Mouse (Mus musculus) erythroblast, embryonic 14.5 days (primary cell): Measurements from ENCODE around the gene Sh3gl1. TPM values are rescaled to one million over a fixed set of nuclear protein-coding genes. Genes with fewer than 3 reads are reported as not detected.

ENCODE experiments used
- H3K27me3 ChIP-seq: 2 replicates; pipeline ENCODE4 v1.6.1; 2012; ENCODE audit warnings: inconsistent platforms; ENCODE audit not compliant: control insufficient read depth
- H3K36me3 ChIP-seq: 2 replicates; pipeline ENCODE4 v1.6.1; 2012; ENCODE audit warnings: mild to moderate bottlenecking, inconsistent platforms; ENCODE audit not compliant: control insufficient read depth
- H3K4me1 ChIP-seq: 2 replicates; pipeline ENCODE4 v1.6.1; 2012; ENCODE audit warnings: inconsistent platforms; ENCODE audit not compliant: control insufficient read depth
- H3K4me3 ChIP-seq: replicated peaks from 2 replicates; pipeline ENCODE3; 2012; ENCODE audit warnings: moderate library complexity, mild to moderate bottlenecking, inconsistent platforms
- H3K9me3 ChIP-seq: 2 replicates; pipeline ENCODE4 v1.6.1; 2012; ENCODE audit warnings: low read length, inconsistent platforms, mixed read lengths; ENCODE audit not compliant: control insufficient read depth
- GATA1 ChIP-seq: IDR thresholded peaks from 2 replicates; pipeline ENCODE4 v1.6.1; 2012; ENCODE audit warnings: low read length, inconsistent platforms, mixed read lengths
- TAL1 ChIP-seq: IDR thresholded peaks from 3 replicates; pipeline ENCODE4 v1.6.1; 2012; ENCODE audit warnings: low read length, inconsistent platforms, mixed read lengths
- polyA plus RNA-seq: library from polyadenylated mRNA; stranded (reverse); fragments of >175 nt; gene quantifications from 2 replicates; pipeline ENCODE4 v1.2.3, GENCODE M21; 2012

Gene Sh3gl1
- polyA plus RNA-seq, 1 experiment, result 5.9 TPM

DNA sequence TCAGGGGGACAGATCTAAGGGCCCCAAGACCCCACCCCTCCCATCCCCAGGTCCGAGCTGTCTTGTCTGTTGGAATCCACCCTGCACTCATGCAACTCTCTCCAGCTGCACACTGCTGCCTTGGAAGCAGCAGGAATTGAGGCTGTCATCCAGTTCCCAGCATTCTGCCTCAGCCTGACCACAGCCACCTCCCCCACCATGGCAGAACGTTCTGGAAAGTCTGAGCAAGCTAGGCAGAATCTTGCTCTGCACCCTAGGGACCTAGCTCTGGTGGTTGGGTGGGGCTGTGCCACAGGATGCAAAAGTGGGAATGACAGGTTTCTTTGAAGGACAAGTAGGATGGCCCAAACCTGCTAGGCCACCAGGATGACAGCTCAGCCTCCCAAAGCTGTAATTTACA is 12.0 kb downstream of the Sh3gl1 start:
- Histone ChIP-seq H3K4me1 (peaks cover 20% of the 10 kb centered on the region), H3K27me3 (no peaks in the 10 kb centered on the region), H3K9me3 (no peaks in the 10 kb centered on the region), H3K4me3 (no peak overlapping the region), H3K36me3 (peaks cover 96% of the 10 kb centered on the region)
- TF ChIP-seq GATA1 (no peak), TAL1 (no peak)

- H3K4me3 ChIP-seq, result no peak overlapping the region
- H3K36me3 ChIP-seq, result peaks cover 96% of the 10 kb centered on the region
- no peaks in the 10 kb centered on the region for H3K27me3 ChIP-seq
- peaks cover 19% of the 10 kb centered on the region for H3K4me1 ChIP-seq
- no peaks in the 10 kb centered on the region for H3K9me3 ChIP-seq
- TF ChIP-seq GATA1 (no peak), TAL1 (no peak)
Observed at GRCm38 (mm10) chr17:56023386-56023785, 13.0 kb downstream of the Sh3gl1 start.

DNA sequence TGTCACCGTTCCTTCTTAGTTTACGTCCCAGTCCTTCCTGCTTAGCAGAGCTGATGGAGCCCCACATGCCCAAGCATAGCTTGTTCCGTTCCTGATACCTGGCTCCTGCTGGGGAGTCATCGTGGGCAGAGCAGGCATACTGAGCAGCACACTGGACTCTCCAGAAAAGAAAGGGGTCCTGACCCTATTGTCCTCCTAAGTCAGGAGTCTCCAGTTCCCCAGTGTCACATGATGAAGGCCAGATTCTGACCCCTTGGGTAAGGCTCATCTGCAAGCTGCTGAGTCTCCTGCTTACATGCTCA is 13.5 kb downstream of the Sh3gl1 start:
- TF ChIP-seq GATA1 (no peak), TAL1 (no peak)

GRCm38 (mm10) chr17:56022131-56022988 is 14.1 kb downstream of the Sh3gl1 start:
- no peak for TF ChIP-seq GATA1
- no peak for TF ChIP-seq TAL1
- Histone ChIP-seq H3K36me3 (peaks cover 96% of the 10 kb centered on the region), H3K27me3 (no peaks in the 10 kb centered on the region), H3K9me3 (no peaks in the 10 kb centered on the region), H3K4me3 (no peak overlapping the region), H3K4me1 (peaks cover 16% of the 10 kb centered on the region)

More for the DNA sequence above, 13.5 kb downstream of the Sh3gl1 start:
- no peak overlapping the region for H3K4me3 ChIP-seq
- no peaks in the 10 kb centered on the region for H3K27me3 ChIP-seq
- peaks cover 19% of the 10 kb centered on the region for H3K4me1 ChIP-seq
- peaks cover 96% of the 10 kb centered on the region for H3K36me3 ChIP-seq
- no peaks in the 10 kb centered on the region for H3K9me3 ChIP-seq

DNA sequence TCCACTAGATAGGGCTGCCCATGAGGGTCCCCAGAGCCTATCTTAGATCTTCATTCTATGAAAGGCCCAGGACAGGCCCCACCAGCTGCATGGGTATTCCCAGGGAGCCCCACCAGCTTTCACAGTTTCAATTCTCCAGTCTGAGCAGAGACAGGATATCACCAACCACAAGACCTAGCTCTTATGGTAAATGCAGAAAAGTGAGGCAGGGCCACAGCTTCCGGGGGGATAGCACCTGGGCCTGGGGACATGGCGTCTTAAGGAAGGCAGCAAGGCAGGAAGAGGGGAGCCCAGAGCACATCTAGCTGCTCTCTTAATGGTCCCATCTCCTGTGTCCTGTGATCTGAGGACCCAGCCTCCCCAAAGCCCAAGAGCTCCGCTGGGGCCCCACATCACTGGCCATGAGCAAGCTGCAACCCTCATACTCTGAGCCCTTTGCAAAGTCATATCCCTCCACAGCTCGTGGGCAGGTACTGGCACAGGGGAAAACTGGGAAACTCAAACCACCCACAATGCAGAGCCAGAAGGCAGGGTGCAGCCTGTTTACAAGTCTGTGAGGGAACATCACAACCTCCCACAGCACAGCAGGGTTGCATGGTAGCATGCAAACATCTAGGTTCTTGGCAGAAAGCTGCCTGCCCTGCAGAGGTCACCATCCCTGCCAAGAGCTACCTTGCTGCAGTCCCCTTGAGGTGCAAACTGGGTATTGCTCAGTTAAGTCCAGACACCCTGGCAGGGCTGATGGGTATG is 15.1 kb downstream of the Sh3gl1 start:
- H3K4me1 ChIP-seq, result peaks cover 15% of the 10 kb centered on the region
- no peak for TF ChIP-seq TAL1
- H3K36me3 ChIP-seq, result peaks cover 96% of the 10 kb centered on the region
- no peaks in the 10 kb centered on the region for H3K27me3 ChIP-seq
- H3K9me3 ChIP-seq, result no peaks in the 10 kb centered on the region
- no peak overlapping the region for H3K4me3 ChIP-seq

- TF ChIP-seq GATA1, result no peak
- TF ChIP-seq TAL1, result no peak
- Histone ChIP-seq H3K27me3 (no peaks in the 10 kb centered on the region), H3K4me1 (peaks cover 11% of the 10 kb centered on the region), H3K36me3 (peaks cover 96% of the 10 kb centered on the region), H3K4me3 (no peak overlapping the region), H3K9me3 (no peaks in the 10 kb centered on the region)
Observed at GRCm38 (mm10) chr17:56020400-56021084, 15.9 kb downstream of the Sh3gl1 start.

- Histone ChIP-seq H3K9me3 (no peaks in the 10 kb centered on the region), H3K27me3 (no peaks in the 10 kb centered on the region), H3K4me3 (no peak overlapping the region), H3K4me1 (peaks cover 4% of the 10 kb centered on the region; the same call in 1 of the 2 replicates), H3K36me3 (peaks cover 88% of the 10 kb centered on the region)
- TF ChIP-seq GATA1 (no peak), TAL1 (no peak)
Observed at GRCm38 (mm10) chr17:56018347-56019131, 17.9 kb downstream of the Sh3gl1 start.

DNA sequence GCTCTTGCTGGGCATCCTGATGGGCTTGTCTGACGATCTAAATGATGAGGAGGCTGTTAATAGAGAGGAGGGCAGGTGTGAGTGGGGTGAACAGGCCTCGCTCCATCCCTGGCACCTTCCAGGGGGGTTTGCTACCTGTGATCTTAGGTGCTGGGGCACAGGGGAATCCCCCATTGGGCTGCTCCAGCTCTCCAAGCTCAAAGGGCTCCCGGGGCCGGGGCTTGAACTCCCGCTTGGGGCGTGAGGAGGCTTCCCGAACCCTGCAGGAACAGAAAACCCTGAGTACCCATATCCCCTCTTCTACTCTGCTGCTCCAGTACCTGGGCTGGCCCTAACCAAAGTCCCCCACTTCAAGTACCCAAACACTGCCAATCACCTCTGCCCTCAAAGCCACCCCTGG is 18.6 kb downstream of the Sh3gl1 start:
- Histone ChIP-seq H3K9me3 (no peaks in the 10 kb centered on the region), H3K36me3 (peaks cover 84% of the 10 kb centered on the region), H3K4me3 (no peak overlapping the region), H3K4me1 (peaks cover 3% of the 10 kb centered on the region; the same call in 1 of the 2 replicates), H3K27me3 (no peaks in the 10 kb centered on the region)
- TF ChIP-seq GATA1 (no peak), TAL1 (no peak)
